Mouse (Mus musculus): ENCODE measurements around the gene 1500009C09Rik. TPM values are rescaled to one million over a fixed set of nuclear protein-coding genes. Genes with fewer than 3 reads are reported as not detected.

1500009C09Rik gene
- polyA plus RNA-seq, 1 experiment from 2014 or later, result 20.3 TPM

GRCm38 (mm10) chr15:82268185-82268584 is 16.0 kb downstream of the 1500009C09Rik start:
- WGBS, result 4% methylated on average over 3 of the region's 3 CpGs
- no peaks in the 10 kb centered on the region for H3K27me3 ChIP-seq (replicated peaks; ENCODE audit: control insufficient read depth, insufficient read depth, low read length)
- peaks cover 15% of the 10 kb centered on the region for H3K4me1 ChIP-seq (ENCODE audit: control insufficient read depth, insufficient read depth, low read depth, low read length)
- no peak overlapping the region for H3K9ac ChIP-seq (ENCODE audit: low read depth, low read length)
- no peak overlapping the region for H3K4me2 ChIP-seq (ENCODE audit: low read length)
- no peaks in the 10 kb centered on the region for H3K9me3 ChIP-seq (ENCODE audit: control insufficient read depth, low read length)
- no peak for ATAC-seq
- no peak overlapping the region for H3K4me3 ChIP-seq (ENCODE audit: low read length)
- no peaks in the 10 kb centered on the region for H3K36me3 ChIP-seq (ENCODE audit: control insufficient read depth, insufficient read depth, low read length)
- no peak overlapping the region for H3K27ac ChIP-seq (ENCODE audit: low read depth, low read length)

DNA sequence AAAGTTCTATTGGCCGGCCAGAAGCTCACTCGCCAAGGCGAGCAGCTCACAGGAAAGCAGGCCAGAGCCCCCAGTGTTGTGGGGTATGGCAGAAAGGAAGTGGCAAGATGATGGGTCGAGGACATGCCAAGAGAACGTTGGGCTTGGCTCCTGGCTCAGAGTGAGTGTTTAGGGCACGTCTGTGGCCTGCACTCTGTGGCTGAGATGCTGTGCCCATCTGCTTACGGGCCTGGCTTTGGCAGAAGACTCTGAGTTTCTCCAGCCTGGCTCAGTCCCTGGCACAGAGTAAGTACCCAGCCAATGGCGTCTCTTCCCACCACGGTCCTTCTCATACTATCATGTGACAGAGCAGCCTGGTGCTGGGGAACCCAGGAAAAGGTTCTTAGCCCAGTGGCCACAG is 16.6 kb downstream of the 1500009C09Rik start:
- H3K27ac ChIP-seq (ENCODE audit: low read depth, low read length), result peak overlapping the region; percentile 51; the same call in 1 of the 2 replicates
- 0 out of 2 replicates have a peak, but pooled peaks have one; percentile 31 for ATAC-seq
- no peak overlapping the region for H3K9ac ChIP-seq (ENCODE audit: low read depth, low read length)
- no peaks in the 10 kb centered on the region for H3K9me3 ChIP-seq (ENCODE audit: control insufficient read depth, low read length)
- no peak overlapping the region for H3K4me3 ChIP-seq (ENCODE audit: low read length)
- peaks cover 15% of the 10 kb centered on the region for H3K4me1 ChIP-seq (ENCODE audit: control insufficient read depth, insufficient read depth, low read depth, low read length)
- H3K36me3 ChIP-seq (ENCODE audit: control insufficient read depth, insufficient read depth, low read length), result no peaks in the 10 kb centered on the region
- WGBS, result 68% methylated on average over 9 of the region's 9 CpGs
- H3K4me2 ChIP-seq (ENCODE audit: low read length), result no peak overlapping the region
- H3K27me3 ChIP-seq (replicated peaks; ENCODE audit: control insufficient read depth, insufficient read depth, low read length), result no peaks in the 10 kb centered on the region

GRCm38 (mm10) chr15:82271201-82271600 is 19.0 kb downstream of the 1500009C09Rik start:
- H3K27ac ChIP-seq (ENCODE audit: low read depth, low read length), result no peak overlapping the region
- no peak overlapping the region for H3K4me3 ChIP-seq (ENCODE audit: low read length)
- H3K4me2 ChIP-seq (ENCODE audit: low read length), result no peak overlapping the region
- WGBS, result 1% methylated on average over 5 of the region's 5 CpGs
- H3K9ac ChIP-seq (ENCODE audit: low read depth, low read length), result no peak overlapping the region
- no peaks in the 10 kb centered on the region for H3K9me3 ChIP-seq (ENCODE audit: control insufficient read depth, low read length)
- H3K4me1 ChIP-seq (ENCODE audit: control insufficient read depth, insufficient read depth, low read depth, low read length), result peaks cover 15% of the 10 kb centered on the region
- H3K36me3 ChIP-seq (ENCODE audit: control insufficient read depth, insufficient read depth, low read length), result no peaks in the 10 kb centered on the region
- ATAC-seq, result no peak
- no peaks in the 10 kb centered on the region for H3K27me3 ChIP-seq (replicated peaks; ENCODE audit: control insufficient read depth, insufficient read depth, low read length)

GRCm38 (mm10) chr15:82272295-82272694 is 20.1 kb downstream of the 1500009C09Rik start:
- Histone ChIP-seq H3K27me3 (replicated peaks; ENCODE audit: control insufficient read depth, insufficient read depth, low read length) (no peaks in the 10 kb centered on the region), H3K4me1 (ENCODE audit: control insufficient read depth, insufficient read depth, low read depth, low read length) (peaks cover 26% of the 10 kb centered on the region), H3K4me3 (ENCODE audit: low read length) (no peak overlapping the region), H3K27ac (ENCODE audit: low read depth, low read length) (no peak overlapping the region), H3K4me2 (ENCODE audit: low read length) (no peak overlapping the region), H3K36me3 (ENCODE audit: control insufficient read depth, insufficient read depth, low read length) (no peaks in the 10 kb centered on the region), H3K9me3 (ENCODE audit: control insufficient read depth, low read length) (no peaks in the 10 kb centered on the region), H3K9ac (ENCODE audit: low read depth, low read length) (no peak overlapping the region)
- WGBS, result 77% methylated on average over 6 of the region's 6 CpGs
- no peak for ATAC-seq

GRCm38 (mm10) chr15:82274593-82274926 is 22.4 kb downstream of the 1500009C09Rik start, which contains the start of gene Sept3:
TSS of gene Sept3 (plus strand) at chr15:82274893.
- peak within 1 kb of the TSS; percentile 84 for H3K4me3 ChIP-seq (ENCODE audit: low read length)
- peak within 1 kb of the TSS; percentile 92 for H3K9ac ChIP-seq (ENCODE audit: low read depth, low read length)
- H3K36me3 ChIP-seq (ENCODE audit: control insufficient read depth, insufficient read depth, low read length), result peaks cover 6% of the 10 kb centered on the region
- no peaks in the 10 kb centered on the region for H3K9me3 ChIP-seq (ENCODE audit: control insufficient read depth, low read length)
- peak within 1 kb of the TSS; percentile 67 for H3K4me2 ChIP-seq (ENCODE audit: low read length)
- no peak for ATAC-seq
- H3K27me3 ChIP-seq (replicated peaks; ENCODE audit: control insufficient read depth, insufficient read depth, low read length), result no peaks in the 10 kb centered on the region
- 26% methylated on average over 6 of the region's 6 CpGs for WGBS
- peaks cover 31% of the 10 kb centered on the region for H3K4me1 ChIP-seq (ENCODE audit: control insufficient read depth, insufficient read depth, low read depth, low read length)
- H3K27ac ChIP-seq (ENCODE audit: low read depth, low read length), result peak within 1 kb of the TSS; percentile 96

- no peaks in the 10 kb centered on the region for H3K9me3 ChIP-seq (ENCODE audit: control insufficient read depth, low read length)
- under 1% methylated on average over 48 of the region's 86 CpGs for WGBS
- ATAC-seq, result peak; percentile 72
Observed at GRCm38 (mm10) chr15:82274927-82275901, 23.0 kb downstream of the 1500009C09Rik start.

DNA sequence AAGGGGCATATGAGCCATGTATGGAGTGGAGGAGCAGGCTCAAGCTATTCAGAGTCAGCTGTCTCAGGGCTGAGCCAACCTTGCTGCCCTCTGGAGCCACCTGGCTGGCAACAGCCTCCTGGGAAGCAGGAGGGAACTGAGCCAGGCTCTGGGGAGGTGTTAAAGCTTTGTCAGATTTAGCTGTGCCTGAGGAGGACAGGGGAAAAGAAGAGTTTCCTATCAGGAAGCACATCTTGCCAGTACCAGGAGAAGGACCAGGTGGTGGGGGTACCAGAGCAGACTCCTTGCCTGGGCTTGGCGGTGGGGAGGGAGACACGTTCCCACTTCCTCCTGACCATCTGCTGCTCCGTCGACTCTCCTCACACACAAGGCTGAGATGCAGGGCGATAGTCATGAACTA is 25.4 kb downstream of the 1500009C09Rik start:
- peak overlapping the region; percentile 39 for H3K27ac ChIP-seq (ENCODE audit: low read depth, low read length)
- H3K9ac ChIP-seq (ENCODE audit: low read depth, low read length), result peak overlapping the region; percentile 35
- WGBS, result 64% methylated on average over 5 of the region's 5 CpGs

More at GRCm38 (mm10) chr15:82274927-82275901, 23.0 kb downstream of the 1500009C09Rik start:
- peak overlapping the region; percentile 84 for H3K4me3 ChIP-seq (ENCODE audit: low read length)
- peak overlapping the region; percentile 92 for H3K9ac ChIP-seq (ENCODE audit: low read depth, low read length)
- peak overlapping the region; percentile 67 for H3K4me2 ChIP-seq (ENCODE audit: low read length)
- no peaks in the 10 kb centered on the region for H3K27me3 ChIP-seq (replicated peaks; ENCODE audit: control insufficient read depth, insufficient read depth, low read length)
- peaks cover 12% of the 10 kb centered on the region for H3K36me3 ChIP-seq (ENCODE audit: control insufficient read depth, insufficient read depth, low read length)
- peaks cover 31% of the 10 kb centered on the region for H3K4me1 ChIP-seq (ENCODE audit: control insufficient read depth, insufficient read depth, low read depth, low read length)
- H3K27ac ChIP-seq (ENCODE audit: low read depth, low read length), result peak overlapping the region; percentile 96

DNA sequence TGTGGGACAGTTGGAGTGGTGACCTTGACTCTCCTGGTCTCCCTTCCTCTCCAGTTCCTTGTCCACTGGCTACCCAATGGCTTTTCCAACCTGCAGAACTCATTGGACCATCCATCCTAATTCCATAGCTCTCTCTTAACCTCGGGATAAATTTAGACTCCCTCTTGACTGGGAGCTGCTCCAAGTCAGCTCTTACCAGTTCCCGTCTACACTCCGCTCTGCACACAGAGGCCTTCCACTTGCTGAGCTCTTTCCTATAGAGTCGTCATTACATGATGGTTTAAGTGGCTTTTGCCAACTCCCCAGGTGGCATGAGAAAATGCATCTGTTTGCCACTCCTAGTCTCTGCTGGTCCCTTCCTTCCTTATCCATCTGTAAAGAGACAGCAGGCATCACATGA is 28.4 kb downstream of the 1500009C09Rik start:
- no peaks in the 10 kb centered on the region for H3K27me3 ChIP-seq (replicated peaks; ENCODE audit: control insufficient read depth, insufficient read depth, low read length)
- ATAC-seq, result no peak
- H3K36me3 ChIP-seq (ENCODE audit: control insufficient read depth, insufficient read depth, low read length), result peaks cover 43% of the 10 kb centered on the region
- no peak overlapping the region for H3K9ac ChIP-seq (ENCODE audit: low read depth, low read length)
- whole genome bisulfite sequencing, result 74% methylated on average over 4 of the region's 4 CpGs
- no peaks in the 10 kb centered on the region for H3K9me3 ChIP-seq (ENCODE audit: control insufficient read depth, low read length)
- no peak overlapping the region for H3K4me3 ChIP-seq (ENCODE audit: low read length)
- peaks cover 19% of the 10 kb centered on the region for H3K4me1 ChIP-seq (ENCODE audit: control insufficient read depth, insufficient read depth, low read depth, low read length)
- no peak overlapping the region for H3K4me2 ChIP-seq (ENCODE audit: low read length)
- no peak overlapping the region for H3K27ac ChIP-seq (ENCODE audit: low read depth, low read length)

More for the DNA sequence above, 25.4 kb downstream of the 1500009C09Rik start:
- peak overlapping the region; percentile 84 for H3K4me3 ChIP-seq (ENCODE audit: low read length)
- ATAC-seq, result no peak
- H3K27me3 ChIP-seq (replicated peaks; ENCODE audit: control insufficient read depth, insufficient read depth, low read length), result no peaks in the 10 kb centered on the region
- H3K4me2 ChIP-seq (ENCODE audit: low read length), result peak overlapping the region; percentile 67
- H3K4me1 ChIP-seq (ENCODE audit: control insufficient read depth, insufficient read depth, low read depth, low read length), result peaks cover 23% of the 10 kb centered on the region
- peaks cover 25% of the 10 kb centered on the region for H3K36me3 ChIP-seq (ENCODE audit: control insufficient read depth, insufficient read depth, low read length)
- no peaks in the 10 kb centered on the region for H3K9me3 ChIP-seq (ENCODE audit: control insufficient read depth, low read length)

GRCm38 (mm10) chr15:82286157-82286556 is 34.0 kb downstream of the 1500009C09Rik start:
- ATAC-seq, result no peak
- 73% methylated on average over 12 of the region's 12 CpGs for WGBS
- H3K9ac ChIP-seq (ENCODE audit: low read depth, low read length), result no peak overlapping the region
- no peaks in the 10 kb centered on the region for H3K4me1 ChIP-seq (ENCODE audit: control insufficient read depth, insufficient read depth, low read depth, low read length)
- H3K4me2 ChIP-seq (ENCODE audit: low read length), result no peak overlapping the region
- H3K27ac ChIP-seq (ENCODE audit: low read depth, low read length), result no peak overlapping the region
- no peak overlapping the region for H3K4me3 ChIP-seq (ENCODE audit: low read length)
- H3K9me3 ChIP-seq (ENCODE audit: control insufficient read depth, low read length), result no peaks in the 10 kb centered on the region
- peaks cover 63% of the 10 kb centered on the region for H3K36me3 ChIP-seq (ENCODE audit: control insufficient read depth, insufficient read depth, low read length)
- no peaks in the 10 kb centered on the region for H3K27me3 ChIP-seq (replicated peaks; ENCODE audit: control insufficient read depth, insufficient read depth, low read length)
